28 mouse cellular contexts compared by ENCODE assay signal in the genomic region with DNA sequence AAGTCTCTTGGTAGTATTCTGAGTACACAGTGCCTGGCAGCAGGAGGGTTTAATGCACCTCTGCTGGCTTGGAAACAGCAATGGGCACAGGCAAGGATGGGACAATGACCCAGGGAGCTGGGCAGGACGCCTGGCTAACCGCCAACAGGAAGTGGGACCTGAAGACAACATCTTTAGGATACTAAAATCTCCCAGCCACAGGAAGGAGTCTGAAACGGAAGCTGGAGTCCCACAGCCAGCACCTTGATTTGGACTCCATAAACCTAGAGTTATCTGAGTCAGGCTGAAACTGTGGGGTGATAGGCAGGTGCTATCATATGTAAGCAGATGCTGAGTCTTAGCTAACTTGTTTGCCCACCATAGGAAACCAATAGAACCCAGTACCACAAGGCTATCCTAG. TPM values are rescaled to one million over a fixed set of nuclear protein-coding genes. Genes with fewer than 3 reads are reported as not detected.
DNase-seq lines count a peak whose midpoint lies in the region; ATAC-seq and TF ChIP-seq lines count a peak whose summit lies in the region.
"Had no signal": no experiment of that assay in that cellular context is flagged by ENCODE, and none has a peak within 500 bp of the region (broad histone marks: within the 10 kb centered on the region; RNA-seq: fewer than 3 reads in every experiment).

No protein-coding gene starts in this region.

- H3K4me2 ChIP-seq in heart, embryonic 12.5 days = no peak overlapping the region
- H3K4me2 ChIP-seq: embryonic facial prominence, embryonic 15.5 days; forebrain, embryonic 12.5 days; intestine, embryonic 15.5 days; liver, embryonic 12.5 days; midbrain, embryonic 12.5 days; neural tube, embryonic 13.5 days had no signal

- TF ChIP-seq CTCF in MEL (IDR thresholded peaks at IDR 0.05 in 2 of 3, conservative IDR thresholded peaks at IDR 0.05 in 1 of 3; ENCODE audit: control insufficient read depth in 1 of 3, insufficient read depth in 1 of 3, low read depth in 2 of 3, low read length in 3 of 3, poor library complexity in 1 of 3, severe bottlenecking in 1 of 3) = no peak

- no peaks in the 10 kb centered on the region for H3K27me3 ChIP-seq in heart, embryonic 12.5 days (replicated peaks)
- H3K27me3 ChIP-seq in MEL (ENCODE audit: control insufficient read depth in 1 of 2, insufficient read depth in 2 of 2, low read length in 2 of 2) = no peaks in the 10 kb centered on the region; a peak in 1 of 4 replicates
- H3K27me3 ChIP-seq: embryonic facial prominence, embryonic 15.5 days; intestine, embryonic 15.5 days; midbrain, embryonic 12.5 days; neural tube, embryonic 13.5 days had no signal

- peak; percentile 31 to 72; a peak in 3 of 4 replicates for TF ChIP-seq EP300 in MEL (IDR thresholded peaks at IDR 0.05; ENCODE audit: low read depth in 1 of 2, low read length in 2 of 2)

- H3K36me3 ChIP-seq in heart, embryonic 12.5 days = no peaks in the 10 kb centered on the region
- H3K36me3 ChIP-seq in MEL (ENCODE audit: control insufficient read depth in 1 of 2, insufficient read depth in 2 of 2, low read length in 2 of 2) = peaks cover 0 to 5% of the 10 kb centered on the region in 2 experiments; a peak in 2 of 4 replicates
- H3K36me3 ChIP-seq: embryonic facial prominence, embryonic 10.5 days; embryonic facial prominence, embryonic 15.5 days; forebrain, embryonic 12.5 days; heart, embryonic 10.5 days; intestine, embryonic 15.5 days; liver, embryonic 12.5 days; midbrain, embryonic 12.5 days; neural tube, embryonic 13.5 days had no signal

- no peak for DNase-seq in heart, postnatal 4 days
- peak; percentile 43 for DNase-seq in lung, postnatal 10 days
- no peak for DNase-seq in lung, adult 18-20 months
- peak; percentile 37 for DNase-seq in MEL (ENCODE audit: low read depth, low spot score)
- DNase-seq in embryo, embryonic 11 days = no peak
- DNase-seq in spleen, postnatal 10 days (ENCODE audit: low spot score in 2 of 2) = no peak
- DNase-seq: adrenal gland, postnatal 14 days; cerebellum, adult 11-12 months; cerebellum, postnatal 10 days; gastrocnemius, postnatal 10 days; kidney, adult 9 months; kidney, postnatal 14 days; layer of hippocampus, postnatal 36 days; left cerebral cortex, postnatal 4 days; liver, postnatal 0 days; right cerebral cortex, postnatal 4 days; thymus, postnatal 14 days had no signal

- peaks cover 5% of the 10 kb centered on the region for H3K4me1 ChIP-seq in heart, embryonic 12.5 days (replicated peaks)
- H3K4me1 ChIP-seq in MEL (ENCODE audit: control insufficient read depth in 1 of 2, insufficient read depth in 2 of 2, low read length in 2 of 2) = peaks cover 2 to 8% of the 10 kb centered on the region in 2 experiments
- H3K4me1 ChIP-seq: embryonic facial prominence, embryonic 15.5 days; forebrain, embryonic 12.5 days; heart, embryonic 10.5 days; intestine, embryonic 15.5 days; liver, embryonic 12.5 days; midbrain, embryonic 12.5 days had no signal

- no peak for TF ChIP-seq RAD21 in MEL (IDR thresholded peaks at IDR 0.05; ENCODE audit: low read depth, low read length)

- H3K9me3 ChIP-seq in heart, embryonic 12.5 days (replicated peaks) = no peaks in the 10 kb centered on the region
- no peaks in the 10 kb centered on the region for H3K9me3 ChIP-seq in MEL (replicated peaks; ENCODE audit: insufficient read depth, low read length)
- H3K9me3 ChIP-seq: embryonic facial prominence, embryonic 10.5 days; embryonic facial prominence, embryonic 15.5 days; forebrain, embryonic 12.5 days; heart, embryonic 10.5 days; intestine, embryonic 15.5 days; liver, embryonic 12.5 days; midbrain, embryonic 12.5 days; neural tube, embryonic 13.5 days had no signal

- TF ChIP-seq POLR2A in MEL (IDR thresholded peaks at IDR 0.05; ENCODE audit: control insufficient read depth in 1 of 2, insufficient read depth in 1 of 2, low read depth in 1 of 2, low read length in 2 of 2, poor library complexity in 1 of 2) = no peak

- H3K9ac ChIP-seq in heart, embryonic 12.5 days = no peak overlapping the region
- no peak overlapping the region for H3K9ac ChIP-seq in MEL (ENCODE audit: control insufficient read depth, low read depth, low read length, poor library complexity, severe bottlenecking)
- H3K9ac ChIP-seq: embryonic facial prominence, embryonic 15.5 days; forebrain, embryonic 12.5 days; intestine, embryonic 15.5 days; liver, embryonic 12.5 days; liver, postnatal 0 days; midbrain, embryonic 12.5 days; neural tube, embryonic 13.5 days had no signal

- no peak for ATAC-seq in heart, embryonic 12.5 days (ENCODE audit: insufficient number of reproducible peaks, low FRiP score)
- peak; percentile 45; the same call in 1 of the 2 replicates for ATAC-seq in megakaryocyte progenitor cell, adult 5-6 weeks (replicated peaks; ENCODE audit: poor library complexity)
- ATAC-seq: hindbrain, embryonic 16.5 days; intestine, embryonic 15.5 days; liver, embryonic 12.5 days; liver, postnatal 0 days had no signal

- H3K27ac ChIP-seq in heart, embryonic 12.5 days (ENCODE audit: poor library complexity, severe bottlenecking) = 0 out of 2 replicates have a peak overlapping the region, but pooled peaks have one; percentile 26
- no peak overlapping the region for H3K27ac ChIP-seq in MEL (ENCODE audit: control insufficient read depth, low read depth, low read length)
- H3K27ac ChIP-seq: embryonic facial prominence, embryonic 10.5 days; embryonic facial prominence, embryonic 15.5 days; forebrain, embryonic 12.5 days; heart, embryonic 10.5 days; intestine, embryonic 15.5 days; liver, embryonic 12.5 days; midbrain, embryonic 12.5 days; neural tube, embryonic 13.5 days had no signal

- no peaks in the 10 kb centered on the region for H3K79me2 ChIP-seq in MEL (ENCODE audit: control insufficient read depth, insufficient read depth, low read length, poor library complexity)

- no peak overlapping the region for H3K4me3 ChIP-seq in heart, embryonic 12.5 days
- H3K4me3 ChIP-seq in MEL (ENCODE audit: control insufficient read depth in 1 of 2, insufficient read depth in 1 of 2, low read depth in 2 of 2, low read length in 2 of 2) = no peak overlapping the region
- H3K4me3 ChIP-seq: embryonic facial prominence, embryonic 10.5 days; embryonic facial prominence, embryonic 15.5 days; forebrain, embryonic 12.5 days; heart, embryonic 10.5 days; intestine, embryonic 15.5 days; liver, embryonic 12.5 days; midbrain, embryonic 12.5 days; neural tube, embryonic 13.5 days had no signal

- WGBS in heart, embryonic 12.5 days = 58% methylated on average over 3 of the region's 3 CpGs

TF ChIP-seq in MEL, 35 proteins besides CTCF, POLR2A, EP300 and RAD21:
- TF ChIP-seq UBTF (IDR thresholded peaks at IDR 0.05; ENCODE audit: borderline replicate concordance, insufficient read depth, low read depth, low read length) = no peak
- TF ChIP-seq GABPA (IDR thresholded peaks at IDR 0.05; ENCODE audit: low read depth, low read length) = no peak
- TF ChIP-seq MYC (IDR thresholded peaks at IDR 0.05; ENCODE audit: low read depth, low read length) = no peak
- TF ChIP-seq MAFK (IDR thresholded peaks at IDR 0.05; ENCODE audit: borderline replicate concordance, low read depth, low read length) = no peak
- no peak for TF ChIP-seq ZC3H11A (IDR thresholded peaks at IDR 0.05; ENCODE audit: low read depth, low read length)
- TF ChIP-seq JUND (IDR thresholded peaks at IDR 0.05; ENCODE audit: low read depth, low read length) = no peak
- no peak for TF ChIP-seq ZNF384 (IDR thresholded peaks at IDR 0.05; ENCODE audit: low read depth, low read length)
- TF ChIP-seq MEF2A (IDR thresholded peaks at IDR 0.05; ENCODE audit: extremely low read depth, insufficient replicate concordance, low read depth, low read length, poor library complexity, severe bottlenecking) = no peak
- TF ChIP-seq SIN3A (IDR thresholded peaks at IDR 0.05; ENCODE audit: low read length) = no peak
- peak; percentile 57; the same call in 1 of the 2 replicates for TF ChIP-seq TCF12 (IDR thresholded peaks at IDR 0.05; ENCODE audit: low read depth, low read length)
- TF ChIP-seq NELFE (IDR thresholded peaks at IDR 0.05; ENCODE audit: low read depth, low read length) = no peak
- TF ChIP-seq HCFC1 (IDR thresholded peaks at IDR 0.05; ENCODE audit: low read depth, low read length) = no peak
- no peak for TF ChIP-seq CHD1 (IDR thresholded peaks at IDR 0.05; ENCODE audit: low read depth, low read length)
- no peak for TF ChIP-seq E2F4 (IDR thresholded peaks at IDR 0.05; ENCODE audit: borderline replicate concordance, low read depth, low read length)
- TF ChIP-seq KAT2A (conservative IDR thresholded peaks at IDR 0.05; ENCODE audit: low read depth, low read length) = no peak
- no peak for TF ChIP-seq ELF1 (IDR thresholded peaks at IDR 0.05; ENCODE audit: low read depth, low read length)
- no peak for TF ChIP-seq SMC3 (IDR thresholded peaks at IDR 0.05; ENCODE audit: low read depth, low read length)
- no peak for TF ChIP-seq TBP (IDR thresholded peaks at IDR 0.05; ENCODE audit: low read depth, low read length)
- peak; percentile 58; the same call in 1 of the 2 replicates for TF ChIP-seq RCOR1 (IDR thresholded peaks at IDR 0.05; ENCODE audit: low read depth, low read length)
- no peak for TF ChIP-seq MAZ (IDR thresholded peaks at IDR 0.05; ENCODE audit: low read depth, low read length)
- TF ChIP-seq USF2 (IDR thresholded peaks at IDR 0.05; ENCODE audit: borderline replicate concordance in 1 of 2, insufficient read depth in 1 of 2, low read depth in 1 of 2, low read length in 2 of 2) = no peak
- TF ChIP-seq MXI1 (IDR thresholded peaks at IDR 0.05; ENCODE audit: low read depth, low read length) = no peak
- TF ChIP-seq GATA1 (IDR thresholded peaks at IDR 0.05; ENCODE audit: low read depth, low read length) = peak; percentile 63
- TF ChIP-seq NRF1 (IDR thresholded peaks at IDR 0.05; ENCODE audit: insufficient read depth, low read depth, low read length, poor library complexity, severe bottlenecking) = no peak
- TF ChIP-seq TAL1 (IDR thresholded peaks at IDR 0.05; ENCODE audit: low read length) = peak; percentile 57; the same call in 1 of the 2 replicates
- TF ChIP-seq POLR2AphosphoS5 (IDR thresholded peaks at IDR 0.05; ENCODE audit: borderline replicate concordance, low read depth, low read length) = no peak
TF ChIP-seq in MEL: peak in this region for 4.

RNA-seq across cellular contexts. Expression of a gene that starts 7.1 kb away (rescaled TPM):
- 27.3 and 32.4 TPM in 2 replicates for polyA plus RNA-seq in heart, embryonic 12.5 days (2016; fragmentation: Nextera tagmentation; extraction: Ambion mirVana)
- 10 to 100 TPM; 69.0 to 72.1 TPM for total RNA-seq in heart, postnatal 4 days (2021)
- 3.3 and 4.4 TPM in 2 replicates for total RNA-seq in MEL (2012; rRNA removed)
- polyA plus RNA-seq in MEL (2012; ENCODE audit: insufficient read depth in 1 of 2, insufficient read length in 2 of 2, low read depth in 1 of 2, low replicate concordance in 2 of 2, missing spikeins in 1 of 2) = 1 to 10 TPM in 1 of 2 experiments, not detected in 1; 7.8 TPM
- 4.1 and 4.5 TPM in 2 replicates for total RNA-seq in megakaryocyte progenitor cell, adult 5-6 weeks (2015)
- 3.4 and 3.5 TPM in 2 replicates for total RNA-seq in megakaryocyte progenitor cell, adult 5-6 weeks (2017)

Comparison
In these comparisons a context has a peak if more than half of its experiments do, and no peak if none do; other contexts are left out.
1. DNase-seq: peak in lung, postnatal 10 days (single experiment) and MEL (single experiment); none in heart, postnatal 4 days (single experiment), lung, adult 18-20 months (0 of 2), embryo, embryonic 11 days (single experiment) and spleen, postnatal 10 days (0 of 2).
2. RNA of a gene that starts 7.1 kb away (total RNA-seq): 69.0 to 72.1 TPM in heart, postnatal 4 days; 3.4 to 4.5 TPM in megakaryocyte progenitor cell, adult 5-6 weeks and 3.3 to 4.4 TPM in MEL; every median in the first group is over 10 times any median in the second.